ENCODE assay signal across 10 mouse cellular contexts in genomic region chr2:151937893-151938292, GRCm38 (mm10). TPM values are rescaled to one million over a fixed set of nuclear protein-coding genes. Genes with fewer than 3 reads are reported as not detected.
DNase-seq lines count a peak whose midpoint lies in the region; ATAC-seq and TF ChIP-seq lines count a peak whose summit lies in the region.
"Had no signal": no experiment of that assay in that cellular context is flagged by ENCODE, and none has a peak within 500 bp of the region (broad histone marks: within the 10 kb centered on the region; RNA-seq: fewer than 3 reads in every experiment).

No protein-coding gene starts in this region.

- WGBS in kidney, postnatal 0 days, result 56% methylated on average over 3 of the region's 3 CpGs
- WGBS in kidney, embryonic 15.5 days, result 60% methylated on average over 3 of the region's 3 CpGs
- 55% methylated on average over 3 of the region's 3 CpGs for WGBS in intestine, embryonic 16.5 days

- ATAC-seq in kidney, postnatal 0 days (replicated peaks; ENCODE audit: low FRiP score, low read depth), result no peak
- ATAC-seq in kidney, embryonic 15.5 days (replicated peaks; ENCODE audit: low FRiP score), result no peak
- peak; percentile 40 for ATAC-seq in common myeloid progenitor, adult 5-6 weeks (replicated peaks; ENCODE audit: low read depth, poor library complexity, severe bottlenecking)
- peak; percentile 47 for ATAC-seq in megakaryocyte progenitor cell, adult 5-6 weeks (replicated peaks; ENCODE audit: poor library complexity)
- ATAC-seq in intestine, embryonic 16.5 days, result no peak

- H3K9ac ChIP-seq in kidney, postnatal 0 days (ENCODE audit: low read depth, low read length), result no peak overlapping the region
- no peak overlapping the region for H3K9ac ChIP-seq in kidney, embryonic 15.5 days
- no peak overlapping the region for H3K9ac ChIP-seq in intestine, embryonic 16.5 days (ENCODE audit: low read depth, low read length)

- H3K9me3 ChIP-seq in kidney, postnatal 0 days (replicated peaks; ENCODE audit: low read length), result no peaks in the 10 kb centered on the region
- no peaks in the 10 kb centered on the region for H3K9me3 ChIP-seq in kidney, embryonic 15.5 days (replicated peaks)
- H3K9me3 ChIP-seq in intestine, embryonic 16.5 days (ENCODE audit: control insufficient read depth, low read length), result no peaks in the 10 kb centered on the region
- H3K9me3 ChIP-seq: G1E had no signal

- DNase-seq in kidney, postnatal 0 days (ENCODE audit: low spot score), result peak; percentile 56
- DNase-seq in Muller cell, postnatal 12 days (ENCODE audit: inconsistent ontology term), result peak; percentile 59
- no peak for DNase-seq in spleen, adult 18-20 months
- DNase-seq in left cerebral cortex, adult 18-20 months (ENCODE audit: low spot score in 2 of 2), result no peak
- DNase-seq: cerebellum, adult 11-12 months had no signal

- H3K27ac ChIP-seq in kidney, postnatal 0 days, result no peak overlapping the region
- no peak overlapping the region for H3K27ac ChIP-seq in kidney, embryonic 15.5 days
- no peak overlapping the region for H3K27ac ChIP-seq in intestine, embryonic 16.5 days (ENCODE audit: low read length)

- no peak overlapping the region for H3K4me2 ChIP-seq in kidney, postnatal 0 days (ENCODE audit: low read length)
- H3K4me2 ChIP-seq in kidney, embryonic 15.5 days, result no peak overlapping the region
- no peak overlapping the region for H3K4me2 ChIP-seq in intestine, embryonic 16.5 days (ENCODE audit: low read depth, low read length)

- H3K36me3 ChIP-seq in kidney, postnatal 0 days (ENCODE audit: insufficient read depth, low read length), result no peaks in the 10 kb centered on the region
- H3K36me3 ChIP-seq in kidney, embryonic 15.5 days, result no peaks in the 10 kb centered on the region
- H3K36me3 ChIP-seq in intestine, embryonic 16.5 days (ENCODE audit: control insufficient read depth, insufficient read depth, low read length), result no peaks in the 10 kb centered on the region
- H3K36me3 ChIP-seq: G1E had no signal

- no peaks in the 10 kb centered on the region for H3K27me3 ChIP-seq in kidney, postnatal 0 days (ENCODE audit: insufficient read depth, low read length)
- no peaks in the 10 kb centered on the region for H3K27me3 ChIP-seq in kidney, embryonic 15.5 days
- no peaks in the 10 kb centered on the region for H3K27me3 ChIP-seq in intestine, embryonic 16.5 days (replicated peaks; ENCODE audit: control insufficient read depth, insufficient read depth, low read length)

- H3K4me3 ChIP-seq in kidney, postnatal 0 days (replicated peaks; ENCODE audit: low read depth, low read length), result no peak overlapping the region
- H3K4me3 ChIP-seq in kidney, embryonic 15.5 days (replicated peaks), result no peak overlapping the region
- no peak overlapping the region for H3K4me3 ChIP-seq in intestine, embryonic 16.5 days (ENCODE audit: low read length)

- no peak for TF ChIP-seq CTCF in kidney, postnatal 0 days (IDR thresholded peaks at IDR 0.05; ENCODE audit: low read depth)

- no peaks in the 10 kb centered on the region for H3K4me1 ChIP-seq in kidney, postnatal 0 days (replicated peaks; ENCODE audit: insufficient read depth, low read length)
- peaks cover 13% of the 10 kb centered on the region for H3K4me1 ChIP-seq in kidney, embryonic 15.5 days
- H3K4me1 ChIP-seq in intestine, embryonic 16.5 days (ENCODE audit: control insufficient read depth, insufficient read depth, low read length), result peaks cover 6% of the 10 kb centered on the region; the same call in 1 of the 2 replicates

RNA-seq across cellular contexts. Expression of gene Angpt4, which starts 26.9 kb away (rescaled TPM):
- 2.2 and 2.7 TPM in 2 replicates for polyA plus RNA-seq in kidney, postnatal 0 days (2015; fragmentation: Nextera tagmentation; extraction: Ambion mirVana)
- polyA plus RNA-seq in kidney, embryonic 15.5 days (2015; fragmentation: Nextera tagmentation; extraction: Ambion mirVana), result 2.1 and 2.7 TPM in 2 replicates
- total RNA-seq in common myeloid progenitor, adult 5-6 weeks (2017), result not detected in 2 replicates
- not detected in 2 replicates for total RNA-seq in megakaryocyte progenitor cell, adult 5-6 weeks (2015)
- total RNA-seq in megakaryocyte progenitor cell, adult 5-6 weeks (2017), result not detected in 2 replicates
- not detected for total RNA-seq in left cerebral cortex, adult 18-20 months (2021)
- polyA plus RNA-seq in intestine, embryonic 16.5 days (2015; fragmentation: Nextera tagmentation; extraction: Ambion mirVana), result 0.89 and 1.0 TPM in 2 replicates
- total RNA-seq: G1E had no signal
- polyA plus RNA-seq: G1E had no signal

RNA-seq across cellular contexts. Expression of gene Fam110a, which starts 42.1 kb away (rescaled TPM):
- polyA plus RNA-seq in kidney, postnatal 0 days (2015; fragmentation: Nextera tagmentation; extraction: Ambion mirVana), result 29.0 and 31.1 TPM in 2 replicates
- 29.1 and 29.2 TPM in 2 replicates for polyA plus RNA-seq in kidney, embryonic 15.5 days (2015; fragmentation: Nextera tagmentation; extraction: Ambion mirVana)
- total RNA-seq in common myeloid progenitor, adult 5-6 weeks (2017), result 3.4 and 6.7 TPM in 2 replicates
- total RNA-seq in megakaryocyte progenitor cell, adult 5-6 weeks (2015), result 5.6 and 8.2 TPM in 2 replicates
- 3.8 and 4.6 TPM in 2 replicates for total RNA-seq in megakaryocyte progenitor cell, adult 5-6 weeks (2017)
- 1 to 10 TPM; 7.4 to 7.6 TPM for total RNA-seq in left cerebral cortex, adult 18-20 months (2021)
- 25.7 and 25.9 TPM in 2 replicates for polyA plus RNA-seq in intestine, embryonic 16.5 days (2015; fragmentation: Nextera tagmentation; extraction: Ambion mirVana)

RNA-seq across cellular contexts. Expression of gene Slc52a3, which starts 58.4 kb away (rescaled TPM):
- 24.5 and 27.1 TPM in 2 replicates for polyA plus RNA-seq in kidney, postnatal 0 days (2015; fragmentation: Nextera tagmentation; extraction: Ambion mirVana)
- polyA plus RNA-seq in kidney, embryonic 15.5 days (2015; fragmentation: Nextera tagmentation; extraction: Ambion mirVana), result 13.3 and 16.3 TPM in 2 replicates
- total RNA-seq in common myeloid progenitor, adult 5-6 weeks (2017), result 0.87 and 1.1 TPM in 2 replicates
- 0.22 TPM in 1 of 2 replicates, not detected in the other for total RNA-seq in megakaryocyte progenitor cell, adult 5-6 weeks (2015)
- total RNA-seq in megakaryocyte progenitor cell, adult 5-6 weeks (2017), result 0.12 TPM in 1 of 2 replicates, not detected in the other
- total RNA-seq in left cerebral cortex, adult 18-20 months (2021), result 1 to 10 TPM; 2.1 to 2.8 TPM
- 6.9 and 7.0 TPM in 2 replicates for polyA plus RNA-seq in intestine, embryonic 16.5 days (2015; fragmentation: Nextera tagmentation; extraction: Ambion mirVana)

Comparison
In these comparisons a context has a peak if more than half of its experiments do, and no peak if none do; other contexts are left out.
1. ATAC-seq: peak in common myeloid progenitor, adult 5-6 weeks (single experiment) and megakaryocyte progenitor cell, adult 5-6 weeks (single experiment); none in kidney, postnatal 0 days (single experiment), kidney, embryonic 15.5 days (single experiment) and intestine, embryonic 16.5 days (single experiment).
2. DNase-seq: peak in kidney, postnatal 0 days (single experiment) and Muller cell, postnatal 12 days (single experiment); none in spleen, adult 18-20 months (0 of 2) and left cerebral cortex, adult 18-20 months (0 of 2).